Mouse (Mus musculus) small intestine, adult 2 months (tissue): ENCODE measurements around the gene Zfp579.

ENCODE experiments used
- CTCF ChIP-seq: fragments of 200-500 bp; IDR thresholded peaks from 2 replicates; pipeline ENCODE4 v1.5.1; 2012; ENCODE audit warnings: low read depth, mild to moderate bottlenecking, control low read depth, inconsistent platforms, low read length, moderate library complexity, mixed read lengths; ENCODE audit not compliant: insufficient replicate concordance, insufficient read length; ENCODE audit errors: extremely low read depth
- POLR2A ChIP-seq: fragments of 200-500 bp; IDR thresholded peaks from 2 replicates; pipeline ENCODE4 v1.6.1; 2012; ENCODE audit warnings: low read depth, mild to moderate bottlenecking, control low read depth, inconsistent platforms, low read length, moderate library complexity

DNA sequence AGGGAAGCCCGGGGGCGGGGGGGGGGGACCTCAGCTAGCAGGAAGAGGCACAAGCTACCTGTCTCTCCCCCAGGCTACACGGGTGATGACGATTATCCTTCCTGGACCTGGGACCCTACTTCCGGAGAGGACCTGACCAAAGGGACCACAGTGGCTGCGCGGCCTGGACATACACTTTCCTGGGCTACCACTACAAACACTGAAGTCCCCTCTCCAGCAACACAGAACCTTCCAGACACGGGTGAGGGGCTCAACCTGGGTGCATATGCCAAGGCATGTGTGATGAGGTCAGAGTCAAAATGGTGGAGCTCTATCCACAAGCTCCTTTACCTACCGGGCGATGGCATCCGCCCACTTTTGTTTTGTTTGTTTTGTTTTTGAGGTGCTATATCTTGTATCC lies 58.6 kb downstream of the Zfp579 start:
- TF ChIP-seq CTCF: no peak
- no peak for TF ChIP-seq POLR2A
